In genomic region chr13:57307971-57308903, GRCm38 (mm10) we compare ENCODE assay signal across 14 mouse cellular contexts.
DNase-seq lines count a peak whose midpoint lies in the region; ATAC-seq lines count a peak whose summit lies in the region.
"Had no signal": no experiment of that assay in that cellular context is flagged by ENCODE, and none has a peak within 500 bp of the region (broad histone marks: within the 10 kb centered on the region; RNA-seq: fewer than 3 reads in every experiment).

No protein-coding gene starts in this region.

- H3K4me2 ChIP-seq in forebrain, embryonic 13.5 days, result peak overlapping the region; percentile 18; the same call in 1 of the 2 replicates
- no peak overlapping the region for H3K4me2 ChIP-seq in forebrain, embryonic 15.5 days (replicated peaks)
- H3K4me2 ChIP-seq in midbrain, embryonic 15.5 days, result no peak overlapping the region
- H3K4me2 ChIP-seq: intestine, embryonic 15.5 days had no signal

- DNase-seq in midbrain, embryonic 10.5 days (ENCODE audit: low spot score), result no peak
- DNase-seq in embryo, embryonic 10 days (ENCODE audit: low spot score), result peak; percentile 24
- DNase-seq in retina, postnatal 1 day, result peak; percentile 78
- DNase-seq in layer of hippocampus, adult 11-12 months (ENCODE audit: low spot score), result no peak
- DNase-seq: adrenal gland, adult 8-10 months; heart, adult 18-20 months; lung, postnatal 36 days; spleen, adult 18-20 months had no signal

- no peak overlapping the region for H3K9ac ChIP-seq in forebrain, embryonic 13.5 days
- H3K9ac ChIP-seq in forebrain, embryonic 15.5 days (replicated peaks), result no peak overlapping the region
- H3K9ac ChIP-seq in midbrain, embryonic 15.5 days, result no peak overlapping the region
- H3K9ac ChIP-seq: intestine, embryonic 15.5 days; liver, embryonic 14.5 days had no signal

- no peak overlapping the region for H3K27ac ChIP-seq in forebrain, embryonic 13.5 days
- H3K27ac ChIP-seq in forebrain, embryonic 15.5 days (replicated peaks), result no peak overlapping the region
- H3K27ac ChIP-seq in midbrain, embryonic 10.5 days (replicated peaks), result 0 out of 2 replicates have a peak overlapping the region, but pooled peaks have one; percentile 9
- H3K27ac ChIP-seq in midbrain, embryonic 15.5 days, result no peak overlapping the region
- H3K27ac ChIP-seq: intestine, embryonic 15.5 days; liver, embryonic 14.5 days had no signal

- H3K36me3 ChIP-seq in forebrain, embryonic 13.5 days (ENCODE audit: poor library complexity, severe bottlenecking), result no peaks in the 10 kb centered on the region
- no peaks in the 10 kb centered on the region for H3K36me3 ChIP-seq in forebrain, embryonic 15.5 days
- no peaks in the 10 kb centered on the region for H3K36me3 ChIP-seq in midbrain, embryonic 10.5 days
- H3K36me3 ChIP-seq in midbrain, embryonic 15.5 days (replicated peaks), result no peaks in the 10 kb centered on the region
- H3K36me3 ChIP-seq: intestine, embryonic 15.5 days had no signal

- WGBS in forebrain, embryonic 13.5 days, result 8% methylated on average over 20 of the region's 20 CpGs
- 10% methylated on average over 20 of the region's 20 CpGs for WGBS in forebrain, embryonic 15.5 days
- 15% methylated on average over 20 of the region's 20 CpGs for WGBS in midbrain, embryonic 10.5 days
- WGBS in midbrain, embryonic 15.5 days, result 18% methylated on average over 20 of the region's 20 CpGs

- no peaks in the 10 kb centered on the region; the same call in 1 of the 2 replicates for H3K9me3 ChIP-seq in forebrain, embryonic 13.5 days (replicated peaks)
- no peaks in the 10 kb centered on the region for H3K9me3 ChIP-seq in forebrain, embryonic 15.5 days
- H3K9me3 ChIP-seq in midbrain, embryonic 10.5 days (replicated peaks), result no peaks in the 10 kb centered on the region; the same call in 1 of the 2 replicates
- no peaks in the 10 kb centered on the region for H3K9me3 ChIP-seq in midbrain, embryonic 15.5 days
- H3K9me3 ChIP-seq: intestine, embryonic 15.5 days had no signal

- H3K27me3 ChIP-seq in forebrain, embryonic 13.5 days, result no peaks in the 10 kb centered on the region
- H3K27me3 ChIP-seq in forebrain, embryonic 15.5 days, result no peaks in the 10 kb centered on the region
- H3K27me3 ChIP-seq in midbrain, embryonic 10.5 days (ENCODE audit: low read depth, poor library complexity, severe bottlenecking), result 0 out of 2 replicates have a peak, but pooled peaks cover 2% of the 10 kb centered on the region
- 0 out of 2 replicates have a peak, but pooled peaks cover 5% of the 10 kb centered on the region for H3K27me3 ChIP-seq in midbrain, embryonic 15.5 days (replicated peaks)
- H3K27me3 ChIP-seq: CH12.LX; intestine, embryonic 15.5 days had no signal

- no peak overlapping the region for H3K4me3 ChIP-seq in forebrain, embryonic 13.5 days
- H3K4me3 ChIP-seq in forebrain, embryonic 15.5 days, result no peak overlapping the region
- no peak overlapping the region for H3K4me3 ChIP-seq in midbrain, embryonic 10.5 days
- no peak overlapping the region for H3K4me3 ChIP-seq in midbrain, embryonic 15.5 days
- H3K4me3 ChIP-seq: intestine, embryonic 15.5 days had no signal

- ATAC-seq in forebrain, embryonic 13.5 days, result no peak
- no peak for ATAC-seq in forebrain, embryonic 15.5 days (replicated peaks)
- ATAC-seq in midbrain, embryonic 15.5 days (replicated peaks), result no peak
- ATAC-seq: intestine, embryonic 15.5 days had no signal

- H3K4me1 ChIP-seq in forebrain, embryonic 13.5 days, result peaks cover 6% of the 10 kb centered on the region; the same call in 1 of the 2 replicates
- peaks cover 4% of the 10 kb centered on the region; the same call in 1 of the 2 replicates for H3K4me1 ChIP-seq in forebrain, embryonic 15.5 days
- peaks cover 10% of the 10 kb centered on the region for H3K4me1 ChIP-seq in midbrain, embryonic 10.5 days
- H3K4me1 ChIP-seq in midbrain, embryonic 15.5 days, result peaks cover 9% of the 10 kb centered on the region
- H3K4me1 ChIP-seq: intestine, embryonic 15.5 days had no signal

Comparison
In these comparisons a context has a peak if more than half of its experiments do, and no peak if none do; other contexts are left out.
1. DNase-seq: peak in embryo, embryonic 10 days (single experiment) and retina, postnatal 1 day (single experiment); none in midbrain, embryonic 10.5 days (single experiment) and layer of hippocampus, adult 11-12 months (single experiment).